Mouse (Mus musculus) lung, postnatal 10 days (tissue): ENCODE results near the gene Smad1.

Experiments
- DNase-seq: peaks from one replicate; pipeline ENCODE4 v3.0.0; 2021

The Smad1 gene

DNA sequence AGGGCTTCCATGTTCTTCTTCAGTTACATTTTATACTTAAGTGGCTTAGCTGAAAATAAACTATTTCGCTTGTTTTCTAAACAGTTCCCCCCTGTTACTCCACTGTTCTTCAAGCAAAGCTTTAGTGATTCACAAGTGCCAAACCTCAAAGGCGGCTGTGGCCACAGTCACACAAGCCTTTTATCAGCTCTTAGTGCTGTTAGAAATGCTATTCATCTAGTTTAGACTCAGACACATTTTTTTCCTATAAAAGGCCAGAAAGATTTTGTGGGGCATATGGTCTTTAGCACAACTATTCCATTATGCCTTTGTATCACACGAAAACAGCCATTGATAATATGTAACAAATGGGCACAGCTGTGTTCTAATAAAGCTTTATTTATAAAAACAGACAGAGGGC, 48.5 kb downstream of the Smad1 start:
- DNase-seq: no peak

- DNase-seq: peak; percentile 72
Measured at GRCm38 (mm10) chr8:79350094-79350593, 49.2 kb downstream of the Smad1 start.

DNA sequence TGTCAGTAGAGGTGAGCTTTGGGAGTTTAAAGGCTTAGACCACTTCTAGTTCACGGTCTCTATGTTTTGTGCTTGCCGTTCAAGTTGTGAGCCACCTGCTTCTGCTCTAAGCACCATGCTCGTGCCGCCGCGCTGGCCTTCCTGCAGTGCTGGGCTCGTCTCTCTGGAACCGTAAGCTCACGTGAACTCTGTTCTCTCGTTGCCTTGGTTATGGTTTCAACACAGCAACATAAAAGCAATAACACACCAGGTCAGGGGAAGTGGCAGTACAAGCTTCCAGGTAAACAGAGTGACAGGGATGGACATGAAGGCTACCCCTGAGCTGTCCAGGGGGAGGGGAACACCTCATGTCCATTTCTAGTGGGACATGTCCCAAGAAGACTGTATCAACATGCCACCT, 52.9 kb downstream of the Smad1 start:
- DNase-seq: no peak

DNA sequence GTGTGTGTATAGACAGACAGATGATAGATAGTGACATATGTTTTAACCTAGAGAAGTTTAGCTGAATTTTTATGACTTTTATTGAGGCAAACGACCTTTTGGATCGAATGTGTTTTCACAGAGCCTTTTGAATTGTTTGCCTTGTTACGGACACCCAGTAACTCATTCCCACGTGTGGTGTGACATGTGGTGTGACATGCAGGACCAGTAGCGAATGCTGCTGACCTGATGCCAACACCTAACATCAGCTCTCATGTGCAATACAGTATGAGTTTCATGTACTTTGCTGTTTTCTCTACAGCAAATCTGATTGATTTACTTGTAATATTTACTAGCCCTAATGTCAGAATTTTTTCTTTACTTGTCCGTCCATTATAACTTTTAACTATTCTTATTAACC, 53.5 kb downstream of the Smad1 start:
- DNase-seq: no peak

- DNase-seq: no peak
Measured at GRCm38 (mm10) chr8:79341236-79341635, 58.1 kb downstream of the Smad1 start.

- DNase-seq: peak; percentile 65
Measured at GRCm38 (mm10) chr8:79339555-79339954, 59.8 kb downstream of the Smad1 start.

- no peak for DNase-seq
Measured at GRCm38 (mm10) chr8:79338619-79339018, 60.7 kb downstream of the Smad1 start.

GRCm38 (mm10) chr8:79332109-79332900, 67.0 kb downstream of the Smad1 start:
- no peak for DNase-seq

- no peak for DNase-seq
Measured at GRCm38 (mm10) chr8:79331571-79331970, 67.7 kb downstream of the Smad1 start.

- DNase-seq: no peak
Measured at GRCm38 (mm10) chr8:79331017-79331416, 68.3 kb downstream of the Smad1 start.

DNA sequence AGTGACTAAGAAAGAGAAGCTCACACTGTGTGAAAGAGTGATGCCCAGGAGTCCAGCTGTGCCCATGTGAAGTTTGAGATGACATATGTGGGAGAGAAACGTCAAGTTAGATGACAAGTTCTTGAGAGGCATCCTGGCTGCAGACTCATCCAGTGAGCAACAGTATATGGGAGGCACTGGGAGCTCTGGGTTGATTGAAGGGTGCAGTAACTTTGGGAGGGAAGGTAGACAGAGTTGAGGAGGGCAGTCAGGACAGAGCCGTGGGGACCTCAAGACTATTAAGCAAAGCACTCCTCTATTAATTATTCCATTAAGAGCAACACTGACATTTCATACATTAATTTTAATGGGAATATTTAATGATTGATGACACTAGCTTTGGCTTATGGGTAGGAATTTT, 69.6 kb downstream of the Smad1 start:
- no peak for DNase-seq

- no peak for DNase-seq
Measured at GRCm38 (mm10) chr8:79329182-79329581, 70.1 kb downstream of the Smad1 start.

GRCm38 (mm10) chr8:79325510-79325909, 73.8 kb downstream of the Smad1 start:
- DNase-seq: no peak

- no peak for DNase-seq
Measured at GRCm38 (mm10) chr8:79324928-79325327, 74.4 kb downstream of the Smad1 start.

- DNase-seq: no peak
Measured at GRCm38 (mm10) chr8:79324036-79324435, 75.3 kb downstream of the Smad1 start.

DNA sequence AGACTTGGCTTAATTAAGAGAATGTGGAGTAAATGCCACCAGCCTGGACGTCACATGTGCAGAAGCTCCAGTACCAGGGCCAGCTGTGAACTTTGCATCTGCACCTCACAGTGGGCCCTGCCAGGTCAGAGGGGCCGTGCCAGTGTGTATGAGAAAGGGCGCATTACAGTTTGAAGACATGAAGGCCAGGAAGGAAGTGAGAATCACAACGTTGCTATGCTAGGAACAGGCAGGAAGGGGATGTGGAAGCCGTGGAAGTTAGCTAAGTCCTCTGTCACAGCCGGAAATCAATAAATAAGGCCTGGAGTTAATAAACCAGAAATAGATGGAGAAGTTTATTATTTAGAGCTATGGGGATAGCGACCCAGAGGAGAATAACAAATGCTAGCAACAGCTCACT, 76.2 kb downstream of the Smad1 start:
- peak; percentile 28 for DNase-seq

DNA sequence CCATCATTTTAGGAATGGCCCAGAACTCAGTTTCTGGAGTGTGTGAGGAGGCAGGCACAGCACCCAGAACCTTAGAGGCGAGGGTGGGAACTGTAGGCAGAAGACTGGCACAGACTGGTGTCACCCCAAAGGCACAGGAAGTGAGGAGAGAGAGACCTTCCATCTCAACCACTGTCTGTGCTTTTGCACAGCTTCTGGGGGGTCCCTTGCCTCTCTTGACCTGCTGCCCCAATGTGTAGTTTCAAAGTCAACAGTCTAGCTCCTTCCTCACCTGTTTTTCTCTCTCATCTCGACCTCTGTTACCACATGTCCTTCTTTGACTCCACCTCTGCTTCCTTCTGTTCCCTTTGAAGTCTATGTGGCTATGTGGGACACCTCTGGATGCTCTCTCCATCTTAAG, 88.5 kb downstream of the Smad1 start:
- no peak for DNase-seq

DNA sequence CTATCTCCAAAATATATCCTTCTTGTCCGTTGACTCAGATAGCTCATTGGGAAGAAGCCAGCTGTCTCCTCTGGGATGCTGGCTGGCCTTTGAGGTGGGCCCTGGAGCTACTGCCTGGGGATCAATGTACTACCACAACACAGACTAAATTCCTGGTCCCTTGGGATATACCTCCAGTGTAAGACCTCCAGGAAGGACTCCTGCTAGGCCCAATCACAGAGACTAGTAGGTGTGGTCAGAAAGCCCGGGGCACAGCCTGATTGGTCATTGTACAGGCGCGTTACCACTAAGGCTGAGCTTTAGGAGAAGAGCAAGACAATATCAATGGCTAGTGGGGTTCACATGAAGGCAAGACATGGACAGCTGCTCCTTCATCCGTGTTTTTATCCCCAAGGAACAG, 93.4 kb downstream of the Smad1 start:
- DNase-seq: no peak

- no peak for DNase-seq
Measured at GRCm38 (mm10) chr8:79301548-79301947, 97.8 kb downstream of the Smad1 start.

DNA sequence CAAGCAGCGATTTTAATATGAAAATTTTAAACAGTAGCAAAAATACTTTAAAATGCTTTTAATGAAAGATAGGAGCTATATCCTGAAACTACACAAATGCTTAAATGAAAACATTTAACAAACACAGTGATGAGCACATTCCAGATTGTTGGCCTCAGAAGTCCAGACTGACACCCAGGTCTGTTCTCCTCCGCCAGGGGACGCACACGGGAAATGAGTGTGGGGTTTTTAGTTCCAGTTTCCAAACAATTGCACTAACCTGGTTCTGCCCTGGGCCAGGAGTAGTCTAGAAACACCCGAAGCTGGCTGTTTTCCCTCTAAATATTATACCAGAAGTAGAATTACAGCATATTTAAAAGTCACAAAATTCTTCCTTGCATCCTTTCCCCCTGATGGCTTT, 99.6 kb downstream of the Smad1 start:
- DNase-seq: peak; percentile 33

DNA sequence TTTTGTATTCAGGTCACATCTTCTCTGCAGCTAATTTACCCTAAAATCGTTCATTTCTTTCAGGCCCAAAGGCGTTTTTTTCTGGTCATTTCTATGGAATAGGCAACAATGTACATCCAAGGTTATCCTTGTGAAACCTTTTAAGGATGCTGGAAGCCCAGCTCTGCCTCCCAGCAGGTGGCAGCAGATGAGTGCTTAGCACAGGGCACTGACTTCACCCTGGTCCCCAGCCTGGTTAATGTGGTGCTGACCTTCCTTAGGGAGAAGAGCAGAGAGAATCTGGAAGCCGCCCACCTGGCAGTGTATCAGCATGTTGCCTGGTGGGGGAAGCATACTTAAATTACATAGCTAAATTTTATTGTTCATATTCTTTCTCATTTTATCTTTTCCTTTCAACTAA, 101.6 kb downstream of the Smad1 start:
- DNase-seq: peak; percentile 84

- DNase-seq: no peak
Measured at GRCm38 (mm10) chr8:79295276-79296105, 103.8 kb downstream of the Smad1 start.

DNA sequence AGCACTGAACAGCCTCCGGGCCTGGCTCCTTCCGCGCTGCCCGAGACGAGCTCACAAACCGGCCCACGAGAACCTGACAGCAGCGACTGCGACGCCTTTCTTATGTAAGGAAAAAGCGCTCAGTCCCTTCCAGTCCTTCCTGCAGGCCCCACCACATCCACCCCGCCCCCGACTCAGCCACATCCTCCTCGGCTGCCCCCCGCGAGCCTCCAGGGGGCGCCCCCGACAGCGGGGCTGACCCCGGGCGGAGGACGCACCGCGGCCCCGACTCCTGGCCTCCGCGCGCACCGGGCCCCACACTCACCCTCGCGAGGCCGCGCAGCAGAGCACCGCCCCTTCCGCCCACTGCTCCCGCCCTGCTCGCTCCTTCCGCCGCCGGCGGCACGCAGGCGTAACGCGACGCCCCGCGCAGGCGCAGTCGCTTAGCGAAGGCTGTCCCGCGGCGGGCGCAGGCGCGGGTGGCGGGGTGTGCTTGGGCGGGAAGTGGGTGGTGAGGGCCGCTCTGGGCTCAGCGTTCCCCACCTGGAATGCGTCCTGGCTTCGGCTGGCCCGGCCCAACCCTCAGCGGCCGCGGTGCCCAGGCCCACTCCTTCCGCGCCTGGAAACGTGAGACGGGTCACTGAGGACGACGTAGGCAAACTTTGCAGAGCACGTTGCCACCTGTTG, 104.6 kb downstream of the Smad1 start, which contains the start of gene Mmaa:
Gene Mmaa (minus strand): TSS at position 328 of the 666 bp plus-strand sequence.
- peak; percentile 99 for DNase-seq
